Mouse (Mus musculus): Measurements from ENCODE around the gene Ing4.

Gene Ing4

DNA sequence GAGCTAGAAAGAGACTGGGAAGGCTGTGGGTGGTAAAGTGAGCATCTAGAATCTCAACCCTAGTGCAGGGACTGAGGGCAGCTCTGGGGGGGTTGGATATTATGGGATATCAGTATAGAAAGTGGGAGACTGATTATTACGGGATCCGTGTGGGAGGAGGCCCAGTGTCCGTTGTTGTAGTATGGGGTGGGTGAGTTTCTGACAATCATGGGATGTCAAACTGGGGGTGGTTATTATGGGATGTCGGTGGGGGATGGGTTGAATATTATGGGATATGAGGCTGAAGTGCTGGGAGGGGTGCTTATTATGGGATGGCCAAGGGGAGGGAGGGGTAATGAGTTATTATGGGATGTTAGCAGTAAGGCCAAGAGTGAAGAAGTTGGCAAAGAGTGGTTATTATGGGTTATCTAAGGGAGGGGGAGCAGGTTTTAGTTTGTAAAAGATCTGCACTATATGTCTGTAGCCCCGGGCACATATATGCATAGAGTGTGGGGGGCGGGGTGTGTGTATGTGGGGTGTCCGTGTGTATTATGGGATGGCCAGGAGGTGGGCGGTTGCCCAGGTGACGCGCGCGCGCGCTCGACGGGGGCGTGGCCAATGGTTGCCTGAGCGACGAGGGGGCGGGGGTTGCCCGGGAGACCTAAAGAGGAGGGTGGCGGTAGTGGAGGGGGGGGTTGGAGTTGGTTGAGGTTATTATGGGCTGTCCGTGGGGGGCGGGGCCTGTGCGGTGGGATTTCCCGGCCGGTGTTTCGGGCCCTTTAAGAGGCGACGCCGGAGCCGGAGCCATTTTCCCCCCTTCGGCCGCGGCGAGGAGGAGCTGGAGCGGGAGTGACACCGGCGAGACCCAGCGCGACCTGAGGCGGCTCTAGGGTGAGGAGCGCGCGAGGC is 56.1 kb downstream of the Ing4 start, which contains the start of gene Chd4:
TSS of gene Chd4 (plus strand) at position 591 of the 888 bp plus-strand sequence.
- DNase-seq = peak; percentile 94

DNA sequence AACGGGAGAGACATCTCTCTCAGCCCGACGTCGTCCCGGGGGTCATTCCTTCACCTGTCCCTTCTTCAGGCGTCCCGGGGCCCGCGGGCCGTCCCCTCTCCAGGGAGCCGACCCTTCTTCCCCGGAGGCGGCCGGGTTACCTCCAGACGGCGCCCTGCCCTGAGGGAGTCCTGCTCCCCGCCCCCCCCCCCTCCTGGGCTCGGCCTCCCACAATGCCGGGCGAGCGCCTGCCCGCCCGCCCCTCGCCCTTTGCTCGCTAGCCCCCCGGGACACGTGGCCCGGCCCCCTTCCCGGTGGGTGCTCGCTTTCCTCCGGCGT is 56.7 kb downstream of the Ing4 start:
- no peak for DNase-seq

DNA sequence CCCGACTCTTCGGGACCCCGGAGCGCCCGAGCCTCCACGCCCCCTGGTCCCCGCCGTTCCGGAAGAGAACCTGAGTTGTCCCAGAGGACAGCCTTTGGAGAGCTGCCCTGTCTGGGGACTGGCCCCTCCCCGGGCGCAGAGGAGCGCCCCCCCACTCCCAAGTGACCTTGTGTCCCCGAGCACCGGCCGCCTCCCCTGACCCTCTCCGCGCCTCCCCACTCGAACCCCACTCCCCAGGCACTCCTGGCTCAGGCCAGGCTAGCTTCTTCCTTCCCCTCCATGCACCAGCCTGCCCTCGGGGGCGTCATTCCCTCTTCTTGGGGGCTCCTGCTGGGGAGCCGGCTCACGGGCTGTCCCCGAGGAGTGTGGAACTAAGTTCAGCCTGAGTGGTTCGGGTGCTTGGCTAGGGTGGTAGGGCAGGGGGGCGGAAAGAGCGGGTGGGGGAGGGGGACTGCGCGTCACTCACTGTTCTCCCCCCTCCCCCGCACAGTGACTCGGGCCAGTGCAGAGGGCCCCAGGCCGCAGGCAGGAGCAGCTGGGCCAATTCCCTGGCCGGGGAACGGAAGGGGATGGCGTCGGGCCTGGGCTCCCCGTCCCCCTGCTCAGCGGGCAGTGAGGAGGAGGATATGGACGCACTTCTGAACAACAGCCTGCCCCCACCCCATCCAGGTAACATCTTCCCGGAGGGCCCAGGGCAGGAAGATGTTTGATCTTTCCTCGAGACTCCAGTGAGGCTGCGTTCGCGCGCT is 57.2 kb downstream of the Ing4 start:
- DNase-seq = peak; percentile 41

DNA sequence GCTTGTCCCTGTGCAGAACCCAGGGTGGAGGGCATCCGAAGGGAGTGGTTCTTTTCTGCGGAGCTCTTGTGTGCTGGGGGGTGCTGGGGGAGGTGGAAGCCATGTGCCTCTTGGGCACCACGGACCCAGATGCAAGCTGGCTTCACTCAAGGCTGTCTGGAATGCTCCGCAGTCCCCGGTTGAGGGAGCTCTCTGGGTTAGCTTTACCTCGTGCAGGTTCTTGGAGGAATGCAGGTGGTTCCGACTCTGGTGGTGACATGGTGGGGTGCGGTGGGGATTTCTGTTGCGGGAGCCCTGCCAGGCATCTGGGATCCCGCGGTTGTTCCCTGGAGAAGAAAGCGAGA is 57.8 kb downstream of the Ing4 start:
- no peak for DNase-seq

DNA sequence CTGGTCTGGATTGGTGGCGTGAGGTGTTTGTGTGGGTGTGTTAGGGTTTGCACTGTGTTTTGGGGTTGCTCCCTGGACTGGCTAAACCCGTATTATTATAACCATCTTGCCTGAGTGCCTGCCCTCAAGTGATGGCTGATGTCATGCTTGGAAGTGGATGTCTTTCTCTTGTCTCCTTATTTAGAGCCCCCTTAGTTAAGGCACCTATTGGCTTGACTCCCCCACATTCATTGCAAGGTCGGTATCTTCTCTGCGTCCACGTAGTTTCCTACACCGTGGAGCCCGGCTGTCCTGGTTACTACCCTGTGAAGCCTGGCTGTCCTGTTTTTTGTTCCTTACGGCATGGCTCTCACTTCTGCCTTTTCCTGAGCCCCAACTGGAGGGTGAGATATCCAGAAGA is 58.4 kb downstream of the Ing4 start:
- DNase-seq = no peak

GRCm38 (mm10) chr6:125098513-125098912 is 59.0 kb downstream of the Ing4 start:
- no peak for DNase-seq

All from right cerebral cortex, adult 18-20 months (tissue).